Mouse (Mus musculus) cerebellum, postnatal 25 days (tissue): ENCODE data around the gene Hoxa9.

Experiments
- DNase-seq, 2 experiments: peaks; one replicate each; pipeline ENCODE4 v3.0.0; 2021; ENCODE audit warnings: mixed read lengths in 2 of 2

The Hoxa9 gene

DNA sequence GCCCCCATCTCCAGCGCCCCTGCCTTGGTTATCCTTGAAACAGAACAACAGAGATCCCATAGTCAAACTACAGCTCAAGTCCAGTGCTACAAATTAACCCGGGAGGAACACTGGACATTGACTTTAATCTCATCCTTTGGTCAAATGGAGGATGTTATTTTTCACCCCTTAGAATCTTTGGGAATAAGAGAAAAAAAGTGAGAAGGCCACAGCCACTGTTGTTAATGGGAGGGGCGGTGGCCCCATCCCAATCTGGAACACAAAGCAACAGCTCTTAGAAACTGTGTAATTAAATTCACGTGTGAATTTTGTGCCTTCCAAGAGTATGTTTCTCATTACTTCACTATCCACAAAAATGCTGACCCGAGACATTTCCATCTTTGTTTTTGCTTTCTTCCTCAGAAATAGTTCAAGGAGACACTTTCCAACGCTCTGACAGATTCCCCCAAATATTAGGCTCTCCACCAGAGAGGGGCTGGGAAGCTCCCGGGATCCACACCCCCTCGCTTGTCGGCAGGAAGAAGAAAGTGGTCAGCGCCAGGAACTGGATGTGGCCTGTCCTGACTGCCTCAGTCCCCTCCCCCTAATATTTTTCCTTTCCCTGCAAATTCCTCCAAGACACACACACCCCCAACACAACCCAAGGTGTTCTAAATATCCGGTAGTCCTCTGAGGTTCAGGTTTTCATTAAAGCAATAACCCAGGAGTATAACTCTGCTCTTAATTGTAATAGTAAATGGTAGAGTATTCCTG is 3.2 kb downstream of the Hoxa9 start:
- no peak for DNase-seq

DNA sequence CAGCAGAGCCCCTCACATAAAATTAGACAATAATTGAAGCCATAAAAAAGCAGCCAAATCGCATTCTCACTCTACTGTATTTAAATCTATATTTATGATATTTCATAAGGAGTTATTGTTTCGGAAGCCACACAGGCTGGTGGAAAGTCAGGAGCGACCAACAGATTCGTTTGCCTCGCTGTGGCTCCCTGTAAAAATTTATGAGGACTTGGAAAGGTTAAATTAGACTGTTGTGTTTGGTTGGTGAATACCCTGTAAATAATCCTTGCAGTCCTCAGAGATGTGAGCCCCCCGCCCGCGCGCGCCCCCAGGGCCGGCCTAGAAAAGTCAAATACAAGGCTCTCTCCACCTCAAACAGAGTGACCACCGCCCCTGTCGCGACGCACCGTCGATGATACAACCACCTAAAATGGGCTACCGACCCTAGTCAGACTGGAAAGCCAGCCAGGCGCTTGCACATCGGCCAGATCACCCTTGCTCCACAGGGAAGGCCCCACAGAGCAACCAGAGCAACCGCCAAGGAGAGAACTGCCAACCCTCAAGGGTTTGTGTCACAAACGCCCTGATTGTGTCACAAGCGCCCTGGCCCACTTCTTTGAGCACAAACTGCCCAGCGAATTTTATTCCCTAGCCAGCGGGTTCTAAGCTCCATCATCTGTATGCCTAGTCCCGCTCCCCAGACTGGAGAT is 4.2 kb downstream of the Hoxa9 start:
- DNase-seq: no peak

DNA sequence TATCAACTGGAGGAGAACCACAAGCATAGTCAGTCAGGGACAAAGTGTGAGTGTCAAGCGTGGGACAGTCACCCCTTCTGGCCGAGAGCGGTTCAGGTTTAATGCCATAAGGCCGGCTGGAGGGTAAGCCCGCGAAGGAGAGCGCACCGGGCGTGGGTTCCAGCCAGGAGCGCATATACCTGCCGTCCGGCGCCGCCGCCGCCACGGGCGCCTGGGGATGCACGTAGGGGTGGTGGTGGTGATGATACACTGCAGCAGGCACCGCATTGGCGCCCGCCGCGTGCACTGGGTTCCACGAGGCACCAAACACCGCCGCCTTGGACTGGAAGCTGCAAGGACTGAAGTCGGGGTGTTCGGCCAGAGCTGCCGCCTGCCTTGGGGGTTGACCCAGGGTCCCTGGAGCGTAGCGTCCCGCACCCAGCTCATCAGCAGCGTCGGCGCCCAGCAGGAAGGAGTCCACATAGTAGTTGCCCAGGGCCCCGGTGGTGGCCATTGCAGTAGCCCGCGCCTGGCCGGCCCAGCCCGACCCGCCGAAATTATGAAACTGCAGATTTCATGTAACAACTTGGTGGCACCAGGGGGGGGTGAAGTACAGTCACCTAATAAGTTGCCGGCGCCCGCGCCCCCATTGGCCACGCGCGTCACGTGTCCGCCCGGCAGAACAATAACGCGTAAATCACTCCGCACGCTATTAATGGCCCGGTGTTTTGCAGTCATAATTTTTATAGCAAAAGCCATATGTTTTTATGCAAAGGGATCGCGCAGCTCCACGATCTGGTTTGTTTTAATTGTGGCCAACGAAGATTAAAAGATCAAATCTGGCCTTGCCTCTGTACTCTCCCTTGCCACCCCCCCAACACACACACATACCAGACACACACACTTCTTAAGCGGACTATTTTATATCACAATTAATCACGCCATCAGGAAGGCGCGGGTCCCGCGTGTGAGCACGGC is 5.0 kb downstream of the Hoxa9 start:
- DNase-seq: no peak

- DNase-seq: no peak
These were observed 5.8 kb downstream of the Hoxa9 start for GRCm38 (mm10) chr6:52224895-52225611.

DNA sequence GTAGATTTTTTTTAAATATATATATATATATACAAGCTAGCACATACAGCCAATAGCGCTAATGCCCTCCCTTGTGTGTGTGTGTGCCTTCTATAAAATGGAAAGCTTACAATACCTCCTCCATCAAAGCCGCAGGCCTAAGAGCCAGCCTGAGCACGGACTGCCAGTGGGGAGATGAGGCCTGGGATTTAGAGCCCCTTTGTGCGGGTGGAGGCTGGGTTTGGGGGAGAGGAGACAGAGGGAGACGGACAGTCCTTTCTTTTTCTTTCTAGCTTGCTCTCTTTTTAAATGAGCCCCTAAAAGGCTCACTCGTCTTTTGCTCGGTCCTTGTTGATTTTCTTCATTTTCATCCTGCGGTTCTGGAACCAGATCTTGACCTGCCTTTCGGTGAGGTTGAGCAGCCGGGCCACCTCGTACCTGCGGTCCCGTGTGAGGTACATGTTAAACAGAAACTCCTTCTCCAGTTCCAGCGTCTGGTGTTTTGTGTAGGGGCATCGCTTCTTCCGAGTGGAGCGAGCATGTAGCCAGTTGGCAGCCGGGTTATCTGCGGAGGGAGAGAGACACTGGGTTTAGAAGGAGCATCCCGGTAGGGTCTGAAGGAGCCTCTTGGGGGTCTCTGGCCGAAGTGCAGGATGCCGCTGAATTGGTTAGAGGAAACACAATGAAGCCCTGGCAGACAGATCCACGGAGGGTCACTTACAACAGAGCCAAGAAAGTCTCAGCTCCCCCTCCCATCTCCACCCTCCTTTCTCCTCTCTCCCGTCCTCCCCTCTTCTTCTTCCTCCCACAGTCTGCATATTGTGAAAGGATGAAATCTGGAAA is 6.7 kb downstream of the Hoxa9 start:
- no peak for DNase-seq

DNA sequence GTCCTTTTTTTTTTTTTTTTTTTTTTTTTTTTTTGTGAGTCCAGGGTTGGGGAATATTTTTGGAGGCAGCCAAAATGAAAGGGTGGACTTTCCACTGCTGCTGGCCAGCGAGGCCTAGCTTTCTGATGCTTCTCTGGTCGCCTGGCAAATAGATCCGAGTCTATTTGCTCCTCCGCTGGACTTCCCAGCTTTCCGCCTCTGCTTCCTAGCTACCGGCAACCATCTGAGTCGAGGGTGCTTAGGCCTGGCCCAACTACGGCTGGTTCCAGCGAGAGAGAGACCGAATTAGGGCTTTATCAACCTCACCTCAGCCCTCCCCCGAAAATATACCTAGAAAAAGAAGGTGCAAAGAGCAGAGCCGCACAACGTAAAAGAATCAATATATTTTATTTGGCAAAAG is 8.2 kb downstream of the Hoxa9 start:
- no peak for DNase-seq

DNA sequence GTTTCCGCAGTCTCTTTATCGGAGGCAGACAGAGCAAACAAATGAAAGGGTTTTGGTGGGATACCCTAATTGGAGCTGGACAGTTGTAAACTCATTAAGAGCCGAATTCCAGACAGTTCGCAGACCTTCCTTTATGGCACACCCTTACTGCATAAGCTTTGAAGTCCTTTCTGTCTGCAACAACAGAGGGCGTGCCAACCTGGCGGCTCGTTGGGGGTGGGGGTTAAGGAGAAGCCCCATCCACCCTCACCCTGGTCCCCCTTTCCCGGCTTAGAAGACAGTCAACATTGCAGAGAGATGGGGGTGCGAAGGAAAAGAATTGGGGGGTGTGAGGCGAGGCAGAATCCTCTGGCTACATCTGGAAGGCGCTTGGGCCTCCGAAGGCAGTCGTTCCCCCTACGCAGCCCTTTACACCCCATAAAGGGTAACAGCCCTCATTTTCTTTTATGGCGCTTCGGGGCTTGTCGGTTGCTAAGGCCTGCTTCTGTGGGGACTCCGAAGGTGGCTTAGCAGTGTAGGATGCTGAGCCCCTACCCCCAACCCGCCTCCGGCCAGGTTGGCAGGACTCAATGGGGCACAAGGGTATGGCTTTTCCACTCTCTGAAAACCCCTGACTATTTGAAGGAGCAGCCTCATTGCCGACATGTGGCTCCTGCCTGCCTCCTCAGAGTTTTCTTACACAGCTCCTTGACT is 8.8 kb downstream of the Hoxa9 start:
- DNase-seq: no peak

GRCm38 (mm10) chr6:52221337-52221992 is 9.4 kb downstream of the Hoxa9 start, which contains the start of gene Hoxa7:
TSS of gene Hoxa7 (minus strand) at chr6:52221854.
- peak; percentile 89 to 90 for DNase-seq

GRCm38 (mm10) chr6:52220865-52221310 is 10.0 kb downstream of the Hoxa9 start:
- no peak for DNase-seq

DNA sequence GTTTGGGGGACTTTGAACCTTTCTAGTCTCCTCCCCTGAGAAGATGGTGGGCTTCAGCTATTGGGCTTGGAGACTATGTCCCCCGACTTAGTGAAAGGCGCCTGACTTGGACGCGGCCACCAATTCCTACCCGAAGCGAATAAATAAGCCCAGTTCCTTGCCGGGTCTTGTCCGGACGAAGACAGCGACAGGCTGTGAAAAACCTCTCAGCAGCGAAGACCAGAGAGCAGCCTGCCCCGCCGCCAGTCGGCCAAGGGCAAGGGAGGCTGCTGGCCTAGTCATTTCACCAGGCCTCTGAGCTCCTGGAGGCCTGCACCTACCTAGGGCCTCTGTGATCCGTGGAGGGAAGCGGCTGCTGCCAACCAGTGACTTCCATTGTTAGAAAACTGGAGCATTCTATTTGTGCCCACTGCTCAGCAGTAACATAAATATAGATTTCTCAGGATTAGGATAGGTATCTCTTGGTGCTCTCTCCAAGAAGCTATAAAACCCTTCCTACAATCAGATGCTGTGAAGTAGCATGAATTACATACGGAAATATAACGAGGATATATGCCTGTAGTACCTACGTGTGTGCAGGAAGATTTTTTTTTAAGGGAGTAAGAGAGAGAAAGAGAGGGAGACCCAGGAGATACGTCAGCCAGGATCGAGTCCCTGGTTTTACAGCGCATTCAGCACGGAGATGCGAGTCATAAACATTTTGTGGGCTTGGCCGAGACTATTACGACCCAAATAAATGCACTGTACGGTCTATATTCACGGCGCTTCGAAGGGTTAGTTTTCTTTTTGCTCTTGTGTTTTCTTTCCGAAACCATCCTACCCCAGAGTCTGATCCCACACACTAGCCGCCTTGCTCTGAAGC is 10.7 kb downstream of the Hoxa9 start:
- DNase-seq: no peak

GRCm38 (mm10) chr6:52219234-52219942 is 11.5 kb downstream of the Hoxa9 start:
- no peak for DNase-seq

DNA sequence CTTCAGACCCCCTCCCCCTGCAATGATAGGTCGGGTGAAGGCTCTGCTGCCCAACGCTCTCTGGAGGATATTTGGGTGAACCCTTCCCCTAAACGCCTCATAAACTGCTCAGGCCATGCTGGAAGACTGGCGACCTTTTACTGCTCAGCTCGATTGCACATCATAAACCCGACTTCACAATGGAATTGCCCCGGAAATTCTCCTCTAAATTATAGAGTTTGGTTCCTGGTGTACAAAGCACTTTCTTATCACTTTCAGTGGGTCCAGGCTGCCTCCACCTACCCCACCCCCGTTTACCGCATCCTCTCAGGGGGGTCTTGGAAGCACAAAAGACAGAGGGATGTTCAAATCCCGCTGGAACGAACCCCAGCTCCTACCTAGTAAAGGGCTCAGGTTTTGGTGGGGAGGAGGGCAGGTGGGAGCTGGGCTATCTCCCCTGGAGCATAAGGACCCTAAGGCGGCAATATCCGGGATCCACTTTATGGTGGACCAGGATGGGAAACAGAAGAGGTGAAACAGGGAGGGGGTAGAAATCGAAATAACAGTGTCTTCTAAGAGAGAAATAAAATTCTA is 12.2 kb downstream of the Hoxa9 start:
- DNase-seq: no peak

DNA sequence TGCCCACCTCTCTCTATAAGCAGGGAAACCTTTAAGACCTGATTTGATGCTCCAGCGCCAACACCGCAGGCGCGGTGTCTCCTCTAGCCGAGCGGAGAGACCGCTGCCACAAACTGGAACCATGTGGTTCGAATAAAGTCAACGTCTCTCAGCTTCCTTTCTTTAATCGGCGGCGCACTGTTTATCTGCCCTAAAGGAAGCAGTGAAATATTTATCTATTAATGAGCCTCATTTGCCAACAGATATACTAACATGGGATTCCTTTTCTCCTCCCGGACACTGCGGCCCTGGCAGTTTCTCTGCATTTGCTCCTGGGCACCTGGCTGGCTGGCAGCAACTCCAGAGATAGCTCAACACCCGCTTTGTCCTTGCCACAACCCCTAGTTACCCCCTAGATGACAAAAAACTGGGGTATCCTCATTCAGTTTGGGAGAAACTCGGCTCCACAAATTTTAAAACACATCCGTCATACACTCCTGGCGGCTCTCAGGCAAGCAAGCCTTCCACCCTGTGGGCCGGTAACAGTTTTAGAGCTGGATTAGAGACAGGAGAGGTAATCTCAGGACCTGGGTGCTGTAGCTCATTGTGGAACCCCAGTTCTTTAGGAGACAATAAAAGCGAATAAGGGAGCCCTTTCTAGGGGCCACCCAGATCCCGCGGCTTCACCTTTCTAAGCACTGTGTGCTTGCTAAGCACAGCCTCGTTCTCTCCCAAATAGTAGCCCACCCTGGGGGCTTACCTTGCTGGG is 12.8 kb downstream of the Hoxa9 start:
- no peak for DNase-seq

- no peak for DNase-seq
These were observed 13.5 kb downstream of the Hoxa9 start for GRCm38 (mm10) chr6:52217459-52217768.

DNA sequence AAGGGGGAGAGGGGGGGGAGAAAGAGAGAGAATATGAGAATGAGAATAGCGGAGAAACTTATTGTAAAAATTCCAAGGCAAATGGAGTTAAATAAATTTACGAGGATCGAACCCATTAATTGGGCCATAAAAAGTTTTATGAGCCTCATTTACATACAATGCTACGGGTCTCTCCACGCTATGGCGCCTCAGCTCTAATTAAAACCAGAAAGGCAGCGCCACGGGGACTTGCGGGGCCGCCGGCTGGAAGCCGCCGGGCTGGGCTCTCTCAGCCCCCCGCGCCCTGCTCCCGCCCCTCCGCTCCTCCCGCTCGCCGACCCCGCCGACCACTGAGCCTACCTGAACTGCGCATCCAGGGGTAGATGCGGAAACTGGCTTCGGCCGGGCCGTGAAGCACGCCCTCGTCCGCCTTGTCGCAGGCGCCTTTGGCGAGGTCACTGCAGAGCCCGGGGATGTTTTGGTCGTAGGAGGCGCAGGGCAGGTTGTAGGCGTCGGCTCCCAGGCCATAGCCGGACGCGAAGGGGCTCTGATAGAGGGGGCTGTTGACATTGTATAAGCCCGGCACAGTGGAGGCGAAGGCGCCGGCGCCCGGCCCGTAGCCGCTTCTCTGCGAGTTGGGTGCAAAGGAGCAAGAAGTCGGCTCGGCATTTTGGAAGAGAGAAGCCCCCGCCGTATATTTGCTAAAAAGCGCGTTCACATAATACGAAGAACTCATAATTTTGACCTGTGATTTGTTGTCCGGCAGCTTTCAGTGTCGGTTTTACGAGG is 14.0 kb downstream of the Hoxa9 start:
- DNase-seq: no peak

- no peak for DNase-seq
These were observed 14.9 kb downstream of the Hoxa9 start for GRCm38 (mm10) chr6:52215771-52216535.
